Mouse (Mus musculus): ENCODE data around the gene Fli1.

The Fli1 gene

DNA sequence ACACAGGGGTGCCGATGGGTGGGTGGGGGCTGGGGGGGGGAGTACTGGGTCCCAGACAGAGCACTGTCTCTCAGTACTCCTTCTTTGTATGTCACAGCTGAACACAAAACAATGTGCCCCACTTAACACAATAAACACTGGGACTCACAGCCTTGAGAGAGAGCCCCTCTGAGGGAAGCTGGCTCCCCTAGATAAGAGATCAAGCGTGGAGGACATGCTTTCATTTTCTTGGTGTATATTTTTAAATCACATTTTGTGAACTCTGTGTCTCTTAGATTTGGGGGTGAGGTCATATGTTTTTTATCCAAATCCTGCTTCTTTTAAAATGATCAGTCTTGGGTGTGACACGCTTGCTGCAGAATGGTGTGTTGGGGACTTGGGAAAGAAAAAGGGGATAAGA lies 12.6 kb upstream of the Fli1 start:
- no peak for ATAC-seq (ENCODE audit: insufficient number of reproducible peaks, low FRiP score, low TSS enrichment)

DNA sequence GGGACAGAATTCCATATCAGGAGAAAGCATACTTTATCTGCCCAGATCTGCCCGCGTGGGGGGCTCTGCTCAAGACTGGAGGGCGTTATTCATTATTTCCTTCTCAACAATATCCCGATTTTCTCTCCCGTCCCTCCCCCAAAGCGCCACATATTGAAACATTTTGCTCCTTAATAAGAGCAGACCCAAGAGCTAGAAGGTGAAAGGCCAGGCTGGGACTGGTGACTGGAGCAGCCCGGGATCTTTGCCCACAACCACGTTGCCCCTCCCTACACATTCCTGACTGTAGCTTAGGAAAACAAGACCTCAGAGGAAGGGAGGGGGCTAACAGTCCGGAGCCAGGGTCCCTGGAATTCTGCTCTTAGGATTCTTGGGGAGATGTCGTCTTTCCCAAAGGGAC lies 7.9 kb upstream of the Fli1 start:
- ATAC-seq (ENCODE audit: insufficient number of reproducible peaks, low FRiP score, low TSS enrichment): no peak

DNA sequence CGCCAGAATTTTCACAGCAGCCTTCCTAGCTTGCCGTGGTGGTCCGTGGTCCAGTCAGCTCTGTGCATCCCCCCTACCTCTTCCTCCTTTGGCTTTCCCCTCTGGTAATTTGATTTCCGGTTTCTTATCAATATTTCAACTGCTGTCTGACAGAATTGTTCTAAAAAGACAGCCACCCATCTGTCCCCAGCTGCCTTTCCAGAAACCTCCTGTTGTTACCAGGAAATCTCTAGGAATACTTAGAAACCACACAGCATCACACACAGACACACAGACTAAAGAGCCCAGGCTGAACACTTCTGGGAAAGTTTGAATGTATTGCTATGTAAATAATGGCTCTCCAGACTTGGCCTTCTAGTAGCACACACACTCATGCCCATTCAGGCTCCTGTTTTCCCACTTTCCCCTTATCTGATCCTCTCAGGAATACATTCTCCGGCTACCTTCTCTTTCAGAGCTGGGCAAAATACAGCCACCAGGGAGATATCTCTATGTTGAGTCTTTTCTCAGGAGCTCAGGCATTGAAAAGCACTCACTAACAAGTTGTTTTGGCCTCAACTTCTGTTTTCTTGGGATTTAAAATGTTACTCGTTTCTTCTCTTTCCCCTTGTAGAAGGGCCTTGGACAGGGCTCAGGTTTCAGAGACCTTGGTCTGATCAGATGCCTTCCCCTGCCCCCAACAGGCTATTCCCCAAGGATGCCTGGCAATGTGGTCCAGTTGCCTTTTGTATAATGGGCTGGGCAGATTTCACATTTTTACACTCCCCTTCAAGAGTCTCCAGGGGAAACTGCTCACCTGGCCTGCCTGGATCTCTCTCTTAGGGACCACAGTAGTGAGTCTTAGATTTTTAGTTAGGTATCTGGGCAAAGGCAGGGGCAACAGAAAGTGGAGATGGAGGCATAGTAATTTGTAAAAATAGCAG lies 7.1 kb upstream of the Fli1 start:
- no peak for ATAC-seq (ENCODE audit: insufficient number of reproducible peaks, low FRiP score, low TSS enrichment)

DNA sequence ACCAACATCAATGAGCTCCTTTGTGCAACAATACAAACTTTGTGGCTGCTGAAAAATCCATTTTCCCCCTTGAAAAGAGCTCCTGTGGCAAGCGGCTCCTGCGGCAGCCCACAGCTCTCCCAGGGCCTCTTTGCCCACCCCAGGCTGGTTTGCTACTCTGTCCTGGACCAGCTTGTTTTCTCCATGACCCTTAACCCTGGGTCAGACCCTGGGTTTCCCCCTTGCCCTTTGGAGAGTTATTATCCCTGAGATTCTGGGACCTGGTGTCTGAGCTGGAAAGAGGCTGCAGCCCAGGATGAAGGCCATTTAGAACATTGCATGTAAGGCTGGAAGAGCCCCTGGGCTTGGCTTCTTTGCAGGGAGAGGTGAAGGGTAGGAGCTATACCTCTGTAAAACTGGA lies 4.1 kb upstream of the Fli1 start:
- ATAC-seq (ENCODE audit: insufficient number of reproducible peaks, low FRiP score, low TSS enrichment): no peak

DNA sequence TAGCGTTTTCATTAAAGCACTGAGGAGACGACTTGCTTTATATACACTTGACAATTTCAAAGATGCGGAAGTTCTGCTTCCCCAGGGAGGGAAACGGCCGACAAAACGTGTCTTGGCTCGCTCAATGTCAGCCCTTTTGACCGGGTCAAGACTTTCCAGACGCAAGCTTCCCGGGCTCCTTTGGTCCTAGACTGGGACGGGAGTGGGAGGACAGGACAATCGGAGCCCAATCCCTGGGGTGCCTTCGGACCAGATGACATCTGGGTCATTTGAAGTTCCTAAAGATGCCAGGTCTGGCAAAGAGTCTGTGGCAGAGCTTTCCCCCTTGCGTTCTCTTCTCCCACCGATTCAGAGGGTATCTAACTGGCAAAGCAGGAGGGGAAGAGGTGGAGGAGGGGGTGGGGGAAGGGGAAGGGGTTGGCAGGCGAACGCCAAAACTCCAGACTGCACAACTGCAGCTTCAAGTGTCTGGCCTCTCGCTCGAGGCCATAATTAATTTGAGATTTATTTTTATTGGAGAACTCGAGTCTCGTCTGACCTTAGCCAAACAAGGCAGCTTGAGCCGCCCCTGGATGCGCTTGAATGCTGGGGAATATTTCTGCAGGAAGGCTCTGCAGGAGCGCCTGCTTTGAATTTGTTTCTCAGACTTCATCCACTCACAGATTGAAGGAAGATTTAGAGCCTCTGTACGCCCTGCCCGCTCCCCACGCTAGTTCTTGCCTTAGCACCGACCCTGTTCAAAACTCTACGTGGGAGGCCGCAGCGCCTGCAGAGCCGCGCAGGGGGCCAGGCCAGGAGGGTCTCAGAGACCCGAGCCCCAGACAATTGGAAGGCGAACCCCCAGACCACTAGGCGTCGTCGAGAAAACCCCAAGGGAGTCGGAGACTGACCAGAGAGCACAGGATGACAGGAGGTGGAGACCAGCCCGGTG lies 2.3 kb upstream of the Fli1 start:
- no peak for ATAC-seq (ENCODE audit: insufficient number of reproducible peaks, low FRiP score, low TSS enrichment)

DNA sequence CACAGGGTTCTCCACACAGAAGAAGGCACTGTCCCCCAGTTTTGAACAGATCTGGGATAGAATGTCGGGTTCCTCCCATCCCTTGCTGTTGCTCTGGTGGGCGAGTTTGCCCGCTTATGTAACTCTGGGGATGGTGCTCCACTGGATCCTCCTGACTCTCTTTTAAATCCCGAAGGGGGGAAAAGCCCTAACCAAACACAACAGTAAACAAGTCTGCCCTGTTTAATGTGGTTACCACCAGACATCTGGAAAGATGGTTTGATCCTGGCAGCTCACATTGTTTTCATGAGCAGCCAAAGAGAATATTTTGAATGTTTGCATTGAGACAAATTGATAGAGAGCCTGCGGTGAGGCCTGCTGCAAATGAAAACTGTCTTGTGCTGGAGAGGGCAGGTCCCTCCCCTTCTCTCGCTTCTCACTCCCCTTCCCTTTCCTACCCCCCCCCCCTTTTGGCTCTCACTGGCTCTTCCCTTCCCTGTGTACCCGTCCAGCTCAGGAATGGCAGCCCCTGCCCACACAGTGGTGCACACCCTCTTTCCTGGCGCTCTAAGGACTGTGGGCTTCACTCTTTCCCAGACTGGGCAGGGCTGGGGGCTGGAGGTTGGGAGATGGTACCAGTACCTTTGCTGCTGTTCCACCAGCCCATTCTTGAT lies 1.4 kb upstream of the Fli1 start:
- ATAC-seq (ENCODE audit: insufficient number of reproducible peaks, low FRiP score, low TSS enrichment): no peak

DNA sequence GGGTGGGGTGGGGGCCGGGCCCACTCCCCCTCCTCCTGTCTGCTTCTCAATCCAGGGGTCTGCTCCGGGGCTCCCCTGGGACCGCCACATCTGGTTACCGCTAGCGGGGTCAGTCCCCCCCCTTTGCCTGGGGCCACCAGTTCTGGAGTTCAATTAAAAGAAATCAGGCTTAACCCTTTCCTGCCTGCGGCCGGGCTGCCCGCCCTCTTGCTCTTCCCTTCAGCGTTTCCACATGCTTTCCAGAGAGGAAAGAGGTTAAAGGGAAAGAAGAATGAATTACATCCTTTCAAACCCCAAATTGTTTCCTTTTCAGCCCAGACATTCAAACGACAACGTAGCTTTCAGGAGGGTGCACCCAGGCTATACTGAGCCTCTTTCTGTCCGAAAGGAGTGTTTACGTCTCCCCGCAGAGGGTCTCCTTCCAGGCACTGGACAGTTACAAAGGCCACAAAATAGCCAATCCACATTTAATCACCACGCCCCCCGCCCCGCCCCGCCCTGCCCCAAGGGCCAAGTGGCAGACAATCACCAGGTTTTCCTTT lies 450 bp upstream of the Fli1 start:
- no peak for ATAC-seq (ENCODE audit: insufficient number of reproducible peaks, low FRiP score, low TSS enrichment)

DNA sequence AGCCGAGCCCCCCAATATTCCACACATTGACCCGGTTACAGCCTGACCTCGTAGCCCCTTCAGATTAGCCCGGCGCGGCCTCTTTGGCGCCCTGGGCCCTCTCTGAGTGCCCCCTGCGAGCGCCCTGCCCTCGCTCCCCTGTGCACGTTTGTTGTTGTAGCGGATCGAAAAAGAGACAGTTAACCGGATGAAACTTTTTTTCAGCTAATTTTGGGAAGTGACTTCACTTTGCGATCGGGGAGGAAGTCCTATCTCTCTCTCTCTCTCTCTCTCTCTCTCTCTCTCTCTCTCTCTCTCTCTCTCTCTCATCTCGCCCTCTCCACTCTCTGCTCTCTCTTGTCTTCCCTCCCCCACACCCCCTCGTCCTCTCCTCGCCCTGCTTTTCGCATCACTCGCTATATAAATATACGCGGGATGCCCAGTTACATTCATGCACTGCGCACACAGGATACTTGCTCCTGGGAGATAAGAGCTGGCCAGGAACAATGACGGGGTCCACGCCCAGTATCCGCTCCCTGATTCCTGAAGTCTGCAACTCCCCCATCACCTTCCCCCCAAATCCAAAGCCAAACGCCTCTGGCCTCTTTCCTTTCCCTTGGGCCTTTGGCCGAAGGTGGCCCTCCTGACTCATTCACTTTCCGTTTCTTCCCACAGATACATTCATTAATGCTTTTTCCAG lies 1.3 kb downstream of the Fli1 start:
- ATAC-seq (ENCODE audit: insufficient number of reproducible peaks, low FRiP score, low TSS enrichment): no peak

DNA sequence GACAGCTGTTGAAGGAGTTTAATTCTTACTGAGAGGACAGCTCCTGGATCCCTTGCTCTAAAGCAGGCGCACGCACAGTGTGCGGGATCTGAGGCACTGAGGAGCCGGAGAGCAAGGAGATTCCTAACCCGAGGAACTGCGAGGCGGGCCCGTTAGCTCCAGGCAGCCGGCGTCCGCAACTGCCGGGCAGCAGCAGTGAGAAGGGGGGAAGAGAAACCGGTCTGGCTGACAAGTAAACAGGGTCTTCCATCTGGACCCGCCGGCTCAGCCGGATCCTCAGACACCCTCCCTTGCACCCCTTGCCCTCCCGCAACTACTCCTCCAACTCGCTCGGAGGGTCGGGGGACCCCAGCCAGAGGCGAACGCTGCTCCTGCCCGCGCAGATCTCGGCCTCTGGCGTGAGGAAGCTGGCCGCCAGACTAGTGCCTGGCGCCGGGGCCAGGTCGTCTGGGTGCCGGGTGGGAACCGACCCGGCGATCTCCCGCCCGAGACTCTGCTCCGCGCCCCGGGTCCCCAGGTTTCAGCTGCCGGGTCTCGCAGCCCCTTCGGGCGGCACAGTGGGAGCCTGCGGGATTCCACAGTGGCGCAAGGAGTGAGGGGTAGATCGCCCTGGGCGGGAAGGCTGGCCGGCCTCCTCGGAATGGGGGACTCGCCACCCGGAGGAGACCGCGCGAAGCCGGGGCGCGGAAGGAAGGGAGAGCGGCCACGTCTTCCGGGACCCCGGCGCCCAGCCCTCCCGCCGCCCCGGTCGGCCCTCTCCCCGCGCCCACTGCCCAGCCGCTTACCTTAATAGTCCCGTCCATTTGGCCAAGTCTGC lies 2.0 kb downstream of the Fli1 start:
- no peak; the same call in 1 of the 2 replicates for ATAC-seq (ENCODE audit: insufficient number of reproducible peaks, low FRiP score, low TSS enrichment)

DNA sequence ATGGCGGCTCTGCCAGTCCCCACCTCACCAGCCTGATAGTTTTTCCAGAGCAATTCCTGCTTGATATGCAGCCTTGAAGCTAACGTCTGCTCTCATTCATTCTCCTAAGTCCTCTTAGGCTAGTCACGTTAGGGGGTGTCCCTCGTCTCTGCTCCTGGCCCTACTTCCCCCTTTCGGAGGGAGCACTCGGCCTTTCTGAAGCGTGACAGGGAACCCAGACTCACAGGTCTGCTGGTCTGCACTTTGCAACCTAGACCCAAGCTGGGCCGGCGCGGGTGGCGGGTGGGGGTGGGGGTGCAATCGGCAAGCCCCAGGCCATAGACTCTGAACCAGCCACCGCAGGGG lies 2.6 kb downstream of the Fli1 start:
- ATAC-seq (ENCODE audit: insufficient number of reproducible peaks, low FRiP score, low TSS enrichment): no peak

DNA sequence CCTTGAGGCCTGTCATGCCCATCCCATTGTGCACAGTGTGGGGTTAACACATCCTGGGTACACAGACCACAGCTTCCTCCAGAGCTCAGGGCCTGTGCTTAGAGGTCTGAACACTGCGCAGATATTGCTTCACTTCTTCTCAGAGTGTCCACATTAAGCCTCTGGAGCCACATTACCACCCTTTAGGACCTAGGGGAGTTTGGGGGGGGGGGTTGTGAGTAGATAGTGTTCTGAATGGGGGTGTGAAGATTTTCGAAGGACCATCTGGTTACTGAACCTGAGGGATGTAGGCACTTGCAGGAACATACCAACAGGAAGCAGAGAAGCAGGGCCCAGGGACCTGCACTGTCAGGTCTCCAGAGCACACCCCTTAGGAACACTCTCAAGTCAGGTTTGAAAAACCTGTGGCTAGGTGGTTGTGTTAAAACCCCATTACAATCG lies 3.3 kb downstream of the Fli1 start:
- ATAC-seq (ENCODE audit: insufficient number of reproducible peaks, low FRiP score, low TSS enrichment): no peak

DNA sequence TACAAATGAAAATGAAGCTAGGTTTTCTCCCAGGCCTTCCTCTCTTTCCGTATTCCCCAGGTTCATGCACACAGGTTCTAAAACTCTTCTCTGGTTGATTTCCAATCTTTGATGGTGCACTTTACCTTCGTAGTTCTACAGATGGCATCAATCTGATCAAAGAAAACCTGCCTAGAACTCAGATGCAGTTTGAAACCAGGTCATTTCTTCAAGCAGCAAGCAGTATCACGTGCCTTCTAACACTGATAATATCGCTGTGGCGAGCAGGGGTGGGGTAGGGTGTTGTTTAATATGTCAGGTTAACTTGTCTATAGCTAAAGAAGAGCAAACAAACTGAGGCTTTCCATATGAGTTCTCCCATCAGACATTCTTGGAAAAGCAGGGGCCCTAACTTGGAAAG lies 4.5 kb downstream of the Fli1 start:
- ATAC-seq (ENCODE audit: insufficient number of reproducible peaks, low FRiP score, low TSS enrichment): no peak

DNA sequence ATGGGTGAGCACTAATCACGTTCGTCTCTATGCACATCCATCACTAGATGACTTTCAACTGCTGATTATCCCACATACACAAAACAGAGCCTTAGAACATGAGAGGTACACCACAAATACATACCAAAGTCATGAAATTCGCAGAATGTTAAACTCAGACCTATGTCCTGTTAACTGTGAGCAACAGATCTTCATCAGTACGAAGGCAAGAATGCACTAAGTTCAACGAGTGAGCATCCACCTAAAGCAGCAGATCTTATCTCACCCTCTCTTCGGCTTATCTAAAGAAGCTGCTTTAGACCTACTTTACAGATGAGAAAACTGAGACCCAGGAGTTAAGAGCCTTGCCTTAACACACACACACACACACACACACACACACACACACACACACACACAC lies 5.0 kb downstream of the Fli1 start:
- ATAC-seq (ENCODE audit: insufficient number of reproducible peaks, low FRiP score, low TSS enrichment): no peak

DNA sequence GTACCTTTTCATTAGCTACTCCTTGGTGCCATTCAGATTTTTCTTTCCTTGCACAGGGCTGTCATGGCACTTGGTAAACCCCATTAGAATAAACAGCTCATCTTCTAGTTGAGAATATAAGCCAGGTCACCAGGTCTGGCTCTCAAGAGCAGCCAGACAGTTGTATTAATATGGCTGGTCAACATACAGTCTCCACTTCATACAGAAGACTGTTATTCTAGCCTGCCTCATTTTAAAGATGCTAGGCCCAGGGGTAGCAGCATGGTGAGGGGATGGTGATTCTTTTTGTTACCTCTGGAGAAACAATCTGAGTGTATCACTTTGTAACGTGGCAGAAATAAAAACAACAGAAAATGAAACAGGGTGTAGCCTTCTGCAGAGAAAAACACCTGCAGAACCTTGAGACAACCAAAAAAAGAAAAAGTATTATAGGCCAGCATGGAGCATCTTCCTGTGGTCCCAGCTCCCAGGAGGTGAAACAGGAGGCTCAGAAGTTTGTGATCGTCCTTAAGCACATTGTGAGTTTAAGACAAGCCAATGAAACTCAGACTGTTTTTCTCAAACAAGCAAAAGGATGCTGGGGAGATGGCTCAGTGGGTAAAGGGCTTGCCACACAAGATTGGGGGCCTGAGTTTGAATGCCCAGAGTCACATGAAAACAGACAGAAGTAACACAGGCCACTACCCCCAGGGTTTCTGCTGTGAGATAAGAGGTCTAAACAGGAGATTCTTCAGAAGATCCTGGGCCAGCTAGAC lies 7.3 kb downstream of the Fli1 start:
- no peak for ATAC-seq (ENCODE audit: insufficient number of reproducible peaks, low FRiP score, low TSS enrichment)

DNA sequence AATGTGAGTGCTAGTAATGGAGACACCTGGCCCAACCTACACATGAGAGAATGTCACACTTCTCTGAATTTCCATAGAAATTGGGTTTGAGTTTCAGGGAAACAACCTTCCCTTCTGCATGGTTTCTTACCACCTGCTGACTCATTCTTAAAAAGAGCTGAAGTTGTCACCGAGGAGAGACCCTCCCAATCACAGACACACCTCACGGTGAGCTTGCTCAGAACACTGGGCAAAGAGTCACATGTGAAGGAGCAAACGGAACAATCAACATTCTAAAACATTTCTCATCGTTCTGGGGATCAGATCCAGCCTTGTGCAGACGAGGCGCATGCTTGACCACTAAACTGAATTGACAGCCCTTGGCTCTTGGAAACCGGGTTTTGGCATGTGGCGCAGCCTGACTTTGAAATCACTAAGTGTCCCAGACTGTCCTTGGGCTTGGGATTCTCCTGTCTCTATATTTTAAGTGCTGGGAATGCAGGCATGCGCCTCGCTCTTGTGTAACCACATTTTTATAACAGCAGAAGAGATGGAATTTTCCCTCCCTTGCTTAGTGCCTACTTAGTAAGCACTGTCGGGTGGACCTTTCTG lies 8.5 kb downstream of the Fli1 start:
- ATAC-seq (ENCODE audit: insufficient number of reproducible peaks, low FRiP score, low TSS enrichment): no peak

DNA sequence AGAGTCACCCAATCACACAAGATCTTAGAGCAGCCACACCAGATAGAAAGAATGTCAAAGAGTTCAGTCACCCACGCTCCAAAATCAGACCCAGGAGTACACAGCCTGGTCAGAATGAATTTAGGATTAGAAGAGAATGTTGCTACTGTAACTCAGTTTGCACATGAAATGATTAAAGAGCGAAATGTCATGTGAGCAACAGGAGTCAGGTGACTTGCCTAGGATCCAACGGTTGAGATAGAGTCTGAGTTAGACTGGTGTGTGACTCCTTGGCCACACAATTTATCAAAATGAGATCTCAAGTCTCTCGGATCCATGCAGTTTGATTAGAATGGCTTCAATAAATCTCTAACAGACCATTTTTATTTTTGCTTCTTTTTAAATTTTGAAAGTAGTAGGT lies 11.1 kb downstream of the Fli1 start:
- no peak for ATAC-seq (ENCODE audit: insufficient number of reproducible peaks, low FRiP score, low TSS enrichment)

DNA sequence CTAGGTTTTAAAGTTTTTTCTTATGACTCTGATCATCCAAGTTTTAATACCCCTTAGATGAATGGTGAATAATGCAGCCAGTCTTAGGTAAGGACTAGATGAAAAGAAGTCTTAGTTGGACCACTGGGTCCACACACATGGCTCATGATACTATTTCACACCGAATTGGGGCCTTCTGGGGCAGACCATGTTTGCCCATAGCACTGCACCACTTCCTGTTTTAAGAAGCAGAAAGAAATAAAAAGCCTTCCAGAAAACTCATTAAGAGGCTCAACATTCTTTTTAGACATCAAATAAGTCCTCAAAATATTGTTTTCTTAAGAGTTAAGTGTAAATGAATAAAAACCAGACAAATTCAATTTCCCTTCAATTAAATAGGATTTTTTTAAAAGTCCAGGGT lies 11.7 kb downstream of the Fli1 start:
- ATAC-seq (ENCODE audit: insufficient number of reproducible peaks, low FRiP score, low TSS enrichment): no peak

DNA sequence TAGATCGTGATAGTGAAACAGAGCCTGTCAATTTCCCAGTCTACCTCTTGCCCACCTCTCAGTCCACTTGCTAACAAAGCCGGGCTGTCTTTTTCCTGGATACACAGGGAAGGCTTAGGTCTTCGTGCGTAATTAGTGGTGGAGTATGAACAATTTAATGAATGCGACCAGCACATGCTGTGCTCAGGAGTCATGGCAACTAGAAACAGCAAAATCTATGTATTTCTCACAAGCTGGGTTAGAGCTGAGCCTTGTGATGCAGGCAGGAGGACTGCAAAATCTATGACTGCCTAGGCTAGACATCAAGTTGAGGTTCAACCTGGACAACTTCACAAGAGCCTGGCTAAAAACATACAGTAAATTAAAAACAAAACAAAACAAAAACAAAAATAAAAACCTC lies 12.5 kb downstream of the Fli1 start:
- no peak for ATAC-seq (ENCODE audit: insufficient number of reproducible peaks, low FRiP score, low TSS enrichment)

All from cerebellum, adult (tissue).